Comparison of ENCODE assay signal across 9 mouse cellular contexts in genomic region chr1:50925356-50925921, GRCm38 (mm10). TPM values are rescaled to one million over a fixed set of nuclear protein-coding genes. Genes with fewer than 3 reads are reported as not detected.
DNase-seq lines count a peak whose midpoint lies in the region; ATAC-seq and TF ChIP-seq lines count a peak whose summit lies in the region.
"Had no signal": no experiment of that assay in that cellular context is flagged by ENCODE, and none has a peak within 500 bp of the region (broad histone marks: within the 10 kb centered on the region; RNA-seq: fewer than 3 reads in every experiment).

No protein-coding gene starts in this region.

- H3K36me3 ChIP-seq in lung, embryonic 14.5 days (ENCODE audit: insufficient read depth) = no peaks in the 10 kb centered on the region

- no peaks in the 10 kb centered on the region for H3K9me3 ChIP-seq in lung, embryonic 14.5 days (ENCODE audit: low read depth, low read length)

- intact Hi-C loops in left cerebral cortex, postnatal 4 days (cut with DNase I) = no loop called here

- DNase-seq in lung, embryonic 14.5 days = peak; percentile 7
- no peak for DNase-seq in lung, adult 18-20 months
- DNase-seq in frontal cortex, postnatal 25 days (ENCODE audit: low spot score in 2 of 2) = peak; percentile 12 to 25
- DNase-seq in left cerebral cortex, postnatal 4 days = peak; percentile 30
- peak; percentile 59 to 66 for DNase-seq in right cerebral cortex, adult 2 months (ENCODE audit: low spot score in 2 of 2)
- DNase-seq in adrenal gland, postnatal 10 days = no peak
- DNase-seq in kidney, postnatal 25 days = no peak
- DNase-seq in kidney, adult 18-20 months = no peak

- H3K4me3 ChIP-seq in lung, embryonic 14.5 days (ENCODE audit: low read depth, low read length) = no peak overlapping the region

- H3K9ac ChIP-seq in lung, embryonic 14.5 days = no peak overlapping the region

- H3K4me1 ChIP-seq in lung, embryonic 14.5 days (ENCODE audit: insufficient read depth) = no peaks in the 10 kb centered on the region

- no peak for TF ChIP-seq CTCF in lung, embryonic 14.5 days (IDR thresholded peaks at IDR 0.05; ENCODE audit: low read depth)

- no peak for ATAC-seq in lung, embryonic 14.5 days (ENCODE audit: insufficient read depth)

- WGBS in lung, embryonic 14.5 days = 13% methylated on average over 13 of the region's 13 CpGs

- H3K27ac ChIP-seq in lung, embryonic 14.5 days (ENCODE audit: low read depth) = no peak overlapping the region

- peaks cover 40% of the 10 kb centered on the region for H3K27me3 ChIP-seq in lung, embryonic 14.5 days (ENCODE audit: insufficient read depth, low read length)

- H3K4me2 ChIP-seq in lung, embryonic 14.5 days = peak overlapping the region; percentile 1; the same call in 1 of the 2 replicates

RNA-seq across cellular contexts. Expression of gene Tmeff2, which starts 25.0 kb away (rescaled TPM):
- 2.6 and 2.7 TPM in 2 replicates for polyA plus RNA-seq in lung, embryonic 14.5 days (2014; fragmentation: Nextera tagmentation; extraction: Ambion mirVana)
- 10 to 100 TPM; 35.9 to 41.7 TPM for total RNA-seq in left cerebral cortex, postnatal 4 days (2021)
- total RNA-seq in adrenal gland, postnatal 10 days (2021) = 1 to 10 TPM; 7.4 to 9.2 TPM
- total RNA-seq: neutrophil, adult 5-6 weeks had no signal

Comparison
In these comparisons a context has a peak if more than half of its experiments do, and no peak if none do; other contexts are left out.
1. DNase-seq: peak in lung, embryonic 14.5 days (single experiment), frontal cortex, postnatal 25 days (2 of 2), left cerebral cortex, postnatal 4 days (single experiment) and right cerebral cortex, adult 2 months (2 of 2); none in lung, adult 18-20 months (0 of 2), adrenal gland, postnatal 10 days (single experiment), kidney, postnatal 25 days (0 of 2) and kidney, adult 18-20 months (single experiment).